Mouse (Mus musculus) hindbrain, embryonic 12.5 days (tissue): ENCODE measurements around the gene Meis1. TPM values are rescaled to one million over a fixed set of nuclear protein-coding genes. Genes with fewer than 3 reads are reported as not detected.
A peak's percentile ranks its signal among the peaks of the same experiment; 100 is the strongest.

Source experiments
- ATAC-seq: fragments of 200-750 bp; cut with Nextera tagmentation; 2 replicates; pipeline ENCODE4 v1.8.0; 2017; ENCODE audit warnings: moderate TSS enrichment; ENCODE audit not compliant: low FRiP score
- H3K27ac ChIP-seq: fragments of 300-500 bp; sonication (generic); 2 replicates; pipeline ENCODE4 v1.5.1; 2016; ENCODE audit warnings: mild to moderate bottlenecking
- H3K27me3 ChIP-seq: fragments of 300-500 bp; sonication (generic); 2 replicates; pipeline ENCODE4 v1.6.1; 2016; ENCODE audit warnings: mild to moderate bottlenecking
- H3K36me3 ChIP-seq: fragments of 300-500 bp; sonication (generic); 2 replicates; pipeline ENCODE4 v1.6.1; 2016; ENCODE audit warnings: mild to moderate bottlenecking
- H3K4me1 ChIP-seq: fragments of 300-500 bp; sonication (generic); 2 replicates; pipeline ENCODE4 v1.6.1; 2016
- H3K4me2 ChIP-seq: fragments of 300-500 bp; sonication (generic); replicated peaks from 2 replicates; pipeline ENCODE4 v1.6.1; 2016; ENCODE audit warnings: mild to moderate bottlenecking
- H3K4me3 ChIP-seq: fragments of 300-500 bp; sonication (generic); 2 replicates; pipeline ENCODE4 v1.5.1; 2016; ENCODE audit warnings: mild to moderate bottlenecking
- H3K9ac ChIP-seq: fragments of 300-500 bp; sonication (generic); 2 replicates; pipeline ENCODE4 v1.6.1; 2016; ENCODE audit warnings: mild to moderate bottlenecking, moderate library complexity
- H3K9me3 ChIP-seq: fragments of 300-500 bp; sonication (generic); replicated peaks from 2 replicates; pipeline ENCODE4 v1.6.1; 2016; ENCODE audit warnings: mild to moderate bottlenecking
- WGBS: fragments of 180-500 bp; shearing (Covaris S2); methylation state at CpG from one replicate; pipeline ENCODE4 v1.1.7; 2016; 5-methylcytosine and 5-hydroxymethylcytosine counted together
- polyA plus RNA-seq: library from polyadenylated mRNA; unstranded; fragments of >200 nt; fragmentation: Nextera tagmentation; extraction: Ambion mirVana; gene quantifications from 2 replicates; pipeline ENCODE4 v1.2.1, GENCODE M21; 2016

Meis1 gene
- polyA plus RNA-seq, 1 experiment from 2014 or later = 173 TPM

DNA sequence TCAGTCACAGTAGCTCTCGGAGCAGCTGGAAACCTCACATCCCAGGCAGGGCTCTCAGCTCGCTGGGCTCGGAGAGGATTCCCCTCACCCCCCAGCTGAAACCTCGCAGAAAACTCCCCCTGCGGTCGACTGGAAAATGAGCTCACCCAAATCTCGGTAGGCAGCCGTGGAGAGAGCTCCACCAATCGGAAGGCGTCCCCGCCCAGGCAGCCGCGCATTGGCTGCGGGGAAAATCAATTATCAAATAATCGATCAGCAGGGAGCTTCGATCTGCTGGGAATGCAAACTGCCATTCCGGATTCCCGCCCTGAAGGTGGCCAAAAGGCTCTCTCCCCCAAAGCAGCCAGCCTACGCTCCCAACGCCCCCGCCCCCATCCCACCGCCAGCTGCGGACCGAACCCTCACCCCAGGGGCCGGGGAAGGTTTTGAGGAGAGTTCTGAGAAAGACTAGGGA lies 1.6 kb upstream of the Meis1 start:
- Histone ChIP-seq H3K4me1 (peaks cover 17% of the 10 kb centered on the region), H3K36me3 (no peaks in the 10 kb centered on the region), H3K27ac (peak overlapping the region; percentile 100), H3K4me3 (peak overlapping the region; percentile 76), H3K4me2 (peak overlapping the region; percentile 85), H3K9ac (peak overlapping the region; percentile 99), H3K9me3 (no peaks in the 10 kb centered on the region), H3K27me3 (no peaks in the 10 kb centered on the region)
- peak; percentile 86 for ATAC-seq
- under 1% methylated on average over 25 of the region's 25 CpGs for WGBS

DNA sequence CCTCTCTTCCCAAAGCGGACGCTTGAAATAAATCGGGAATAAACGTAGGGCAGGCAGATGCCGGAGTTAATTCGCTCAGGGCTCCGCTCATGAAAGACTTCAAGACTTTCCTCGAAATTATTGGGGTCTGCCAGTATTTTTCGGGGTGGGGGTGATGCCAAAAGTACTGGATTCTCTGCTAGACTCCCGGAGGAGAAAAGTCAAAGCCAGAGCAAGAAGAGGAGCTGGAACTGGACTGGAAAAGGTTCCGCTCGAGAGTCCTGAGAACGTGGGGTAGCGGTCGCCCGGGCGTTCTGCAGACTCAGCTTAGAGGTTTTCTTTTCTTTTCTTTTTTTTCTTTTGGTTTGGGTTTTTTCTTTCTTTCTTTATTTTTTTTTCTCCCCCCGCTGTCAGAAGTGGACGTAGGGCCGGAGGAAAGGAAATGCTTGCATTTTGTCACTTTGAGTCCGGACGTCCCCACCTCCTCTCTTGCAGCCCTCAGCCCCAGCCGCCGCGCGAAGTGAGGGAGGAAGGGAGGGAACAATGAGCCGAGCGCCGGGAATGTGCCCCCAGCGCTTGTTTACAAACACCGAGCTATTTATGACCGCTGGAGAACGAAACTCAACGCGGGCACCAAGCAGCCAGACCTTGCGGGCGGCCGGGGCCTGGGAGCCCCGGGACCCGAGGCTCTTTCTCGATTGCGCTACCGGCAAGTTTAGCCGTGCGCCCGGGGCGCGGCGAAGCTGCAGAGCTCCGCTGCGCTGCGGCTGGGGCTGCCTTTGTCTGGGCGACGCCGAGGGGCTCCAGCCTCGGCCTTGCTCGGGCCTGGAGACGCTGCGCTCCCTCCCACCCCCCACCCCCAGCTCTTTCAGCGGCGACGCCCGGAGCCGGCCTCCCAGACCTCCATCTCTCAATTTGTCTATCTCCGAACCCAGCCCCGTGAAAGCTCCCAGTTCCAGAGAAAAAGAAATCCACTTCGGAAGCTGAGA lies 703 bp upstream of the Meis1 start:
- peak; percentile 32 for ATAC-seq
- peak overlapping the region; percentile 76 for H3K4me3 ChIP-seq
- no peaks in the 10 kb centered on the region for H3K27me3 ChIP-seq
- H3K4me1 ChIP-seq = peaks cover 17% of the 10 kb centered on the region
- no peaks in the 10 kb centered on the region for H3K9me3 ChIP-seq
- peak overlapping the region; percentile 99 for H3K9ac ChIP-seq
- H3K36me3 ChIP-seq = no peaks in the 10 kb centered on the region
- peak overlapping the region; percentile 85 for H3K4me2 ChIP-seq
- H3K27ac ChIP-seq = peak overlapping the region; percentile 100
- WGBS = under 1% methylated on average over 65 of the region's 67 CpGs

DNA sequence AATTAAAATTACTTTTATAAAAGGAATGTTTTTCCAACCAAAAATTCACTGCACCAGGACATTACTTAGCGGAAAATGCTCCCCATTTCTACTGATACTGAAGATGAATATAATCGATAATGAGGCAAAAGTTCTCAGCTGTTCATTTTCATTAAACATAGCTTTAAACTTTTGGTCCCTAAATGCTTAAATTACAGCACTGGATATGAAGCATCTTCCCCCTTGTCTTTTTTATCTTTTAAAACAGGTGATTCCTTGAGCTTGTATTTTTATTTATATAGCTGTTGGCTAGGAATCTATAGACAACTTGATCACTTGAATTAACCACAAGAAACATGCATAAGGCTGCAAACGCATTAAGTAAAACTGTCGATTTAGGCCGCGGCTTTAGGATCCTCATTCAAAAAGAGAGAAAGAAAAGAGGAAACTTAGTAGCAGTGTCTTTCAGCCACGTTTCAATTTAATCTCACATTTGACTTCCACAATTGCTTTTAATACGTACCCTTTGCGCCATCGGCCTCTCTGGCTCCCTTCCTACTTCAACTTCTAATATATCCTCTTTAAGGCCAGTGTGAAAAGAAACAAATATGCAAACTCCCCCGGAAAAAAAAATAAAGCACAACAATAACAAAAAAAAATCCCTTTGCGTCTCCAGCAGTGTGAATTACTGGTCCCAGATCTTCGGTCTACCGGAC lies 919 bp downstream of the Meis1 start:
- no peak for ATAC-seq
- H3K4me3 ChIP-seq = peak overlapping the region; percentile 76
- peaks cover 29% of the 10 kb centered on the region for H3K4me1 ChIP-seq
- WGBS = under 1% methylated on average over 14 of the region's 14 CpGs
- peak overlapping the region; percentile 100 for H3K27ac ChIP-seq
- peak overlapping the region; percentile 99 for H3K9ac ChIP-seq
- H3K27me3 ChIP-seq = no peaks in the 10 kb centered on the region
- H3K4me2 ChIP-seq = peak overlapping the region; percentile 85
- no peaks in the 10 kb centered on the region for H3K36me3 ChIP-seq
- no peaks in the 10 kb centered on the region for H3K9me3 ChIP-seq

DNA sequence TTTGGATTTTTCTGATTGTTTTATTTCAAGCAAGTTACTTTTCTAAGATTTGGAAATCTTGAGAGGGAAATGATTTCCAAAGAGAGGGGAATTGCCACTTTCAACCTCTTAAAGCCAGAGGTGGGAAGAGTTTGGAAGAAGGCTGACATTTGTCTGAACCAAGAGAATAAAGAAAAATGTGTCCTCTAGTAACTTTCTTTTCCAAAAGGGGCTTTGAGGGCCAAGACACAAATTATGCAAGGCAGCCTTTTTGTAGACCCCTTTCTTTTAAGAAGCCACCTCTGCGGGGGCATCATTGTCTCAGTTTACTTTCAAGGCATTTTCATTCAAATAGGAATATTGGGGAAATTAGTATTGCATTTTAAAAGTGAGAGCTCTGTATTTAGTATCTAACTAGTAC lies 1.5 kb downstream of the Meis1 start:
- Histone ChIP-seq H3K27me3 (no peaks in the 10 kb centered on the region), H3K4me2 (peak overlapping the region; percentile 85), H3K4me3 (peak overlapping the region; percentile 76), H3K4me1 (peaks cover 31% of the 10 kb centered on the region), H3K36me3 (no peaks in the 10 kb centered on the region), H3K9me3 (no peaks in the 10 kb centered on the region), H3K27ac (peak overlapping the region; percentile 100), H3K9ac (peak overlapping the region; percentile 99)
- WGBS = 4% methylated on average over 1 of the region's 1 CpGs
- ATAC-seq = no peak

- Histone ChIP-seq H3K4me1 (peaks cover 33% of the 10 kb centered on the region), H3K27me3 (no peaks in the 10 kb centered on the region)
Measured at GRCm38 (mm10) chr11:19016481-19017220, 2.1 kb downstream of the Meis1 start.

DNA sequence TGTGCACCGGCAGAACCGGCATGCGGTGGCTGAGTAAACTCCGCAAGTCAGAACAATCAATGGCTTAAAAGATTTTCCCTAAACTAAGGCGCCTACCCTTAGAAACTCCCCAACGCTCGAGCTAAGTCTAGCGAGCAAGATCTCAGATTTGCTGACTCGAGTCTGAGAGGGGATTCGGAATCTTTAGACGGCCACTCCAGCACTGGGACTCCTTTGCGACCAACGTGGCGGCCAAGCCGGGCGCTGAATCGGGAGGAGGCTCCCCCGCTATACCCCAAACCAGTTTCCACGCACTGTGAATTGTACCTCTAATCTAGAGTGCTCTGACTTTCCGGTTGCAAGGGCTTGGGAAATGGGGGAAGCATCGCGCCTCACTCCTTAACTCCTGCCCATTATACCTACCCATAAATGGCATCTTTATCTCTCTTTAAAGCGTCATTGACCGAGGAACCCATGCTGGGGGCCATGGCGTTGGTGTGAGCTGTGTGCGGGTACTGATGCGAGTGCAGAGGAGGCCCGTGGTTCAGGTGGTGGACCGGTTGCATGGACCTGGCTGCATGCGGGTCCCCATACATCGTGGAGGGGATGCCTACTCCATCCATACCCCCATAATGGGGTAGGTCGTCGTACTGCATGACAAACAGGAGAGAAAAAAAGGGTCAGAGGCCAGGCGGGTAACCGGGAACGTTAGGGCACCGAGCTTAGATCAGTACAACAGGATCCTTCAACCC lies 2.9 kb downstream of the Meis1 start:
- H3K27ac ChIP-seq = peak overlapping the region; percentile 100
- peak overlapping the region; percentile 99 for H3K9ac ChIP-seq
- no peaks in the 10 kb centered on the region for H3K9me3 ChIP-seq
- under 1% methylated on average over 37 of the region's 37 CpGs for WGBS
- H3K27me3 ChIP-seq = no peaks in the 10 kb centered on the region
- peak overlapping the region; percentile 85 for H3K4me2 ChIP-seq
- peaks cover 30% of the 10 kb centered on the region for H3K4me1 ChIP-seq
- ATAC-seq = no peak
- peak overlapping the region; percentile 76 for H3K4me3 ChIP-seq
- no peaks in the 10 kb centered on the region for H3K36me3 ChIP-seq

More at GRCm38 (mm10) chr11:19016481-19017220, 2.1 kb downstream of the Meis1 start:
- Histone ChIP-seq H3K4me2 (peak overlapping the region; percentile 85), H3K9ac (peak overlapping the region; percentile 99), H3K27ac (peak overlapping the region; percentile 100), H3K36me3 (no peaks in the 10 kb centered on the region), H3K9me3 (no peaks in the 10 kb centered on the region), H3K4me3 (peak overlapping the region; percentile 76)
- ATAC-seq = no peak
- WGBS = under 1% methylated on average over 10 of the region's 10 CpGs

DNA sequence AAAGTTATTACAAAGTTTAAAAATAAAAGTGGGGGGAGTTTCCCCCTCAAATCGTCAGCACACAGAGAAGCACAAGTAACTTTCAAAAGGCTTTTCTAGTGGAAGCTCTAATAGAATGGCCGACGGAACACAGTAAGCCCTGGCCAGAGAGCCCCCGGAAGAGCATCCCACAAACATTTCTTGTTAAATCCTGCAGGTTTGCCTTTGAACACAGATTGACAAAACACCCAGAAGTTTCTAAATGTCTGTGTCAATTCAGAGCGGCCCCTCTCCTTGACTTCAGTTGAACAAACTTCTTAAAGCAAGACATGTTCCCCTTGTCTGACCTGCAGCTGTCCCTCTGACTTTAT lies 3.4 kb downstream of the Meis1 start:
- peak overlapping the region; percentile 76 for H3K4me3 ChIP-seq
- H3K4me1 ChIP-seq = peaks cover 33% of the 10 kb centered on the region
- no peaks in the 10 kb centered on the region for H3K9me3 ChIP-seq
- peak overlapping the region; percentile 85 for H3K4me2 ChIP-seq
- no peak for ATAC-seq
- 1% methylated on average over 5 of the region's 5 CpGs for WGBS
- H3K27me3 ChIP-seq = no peaks in the 10 kb centered on the region
- no peaks in the 10 kb centered on the region for H3K36me3 ChIP-seq
- peak overlapping the region; percentile 99 for H3K9ac ChIP-seq
- H3K27ac ChIP-seq = peak overlapping the region; percentile 100

DNA sequence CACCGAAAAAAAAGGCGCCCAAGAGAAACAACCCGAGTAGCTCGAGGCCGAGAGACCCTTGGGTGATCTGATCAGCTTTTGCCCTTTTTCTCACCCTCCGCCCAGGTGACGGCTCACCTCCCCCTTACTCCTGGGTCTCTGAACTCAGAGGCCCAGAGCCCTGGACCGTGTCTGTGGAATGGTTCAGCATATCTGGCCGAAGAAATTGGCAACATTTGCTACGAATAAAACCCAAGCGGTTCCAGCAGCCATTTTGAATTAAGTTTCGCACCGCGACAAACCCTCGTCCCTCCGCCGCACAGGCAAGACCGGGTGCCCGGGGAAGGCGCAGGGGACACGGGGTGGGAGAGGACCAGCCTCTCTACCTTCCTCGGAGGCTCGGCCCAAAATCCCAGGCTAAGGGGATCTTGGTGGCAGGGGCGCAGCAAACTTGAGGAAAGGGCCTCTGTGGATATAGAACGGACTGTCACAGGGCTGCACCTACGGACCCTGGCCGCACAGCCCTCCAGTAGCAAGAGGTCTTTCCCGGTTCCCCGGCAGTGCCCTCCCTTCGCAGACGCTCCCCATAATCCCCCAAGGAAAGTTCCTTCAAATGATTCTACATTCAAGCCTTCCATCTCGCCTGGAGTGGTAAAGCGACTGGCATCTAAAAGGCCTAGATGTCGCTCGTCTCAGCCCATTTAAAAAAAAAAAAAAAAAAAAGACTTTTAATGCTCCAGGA lies 4.2 kb downstream of the Meis1 start:
- H3K4me2 ChIP-seq = peak overlapping the region; percentile 85
- no peaks in the 10 kb centered on the region for H3K27me3 ChIP-seq
- H3K9me3 ChIP-seq = no peaks in the 10 kb centered on the region
- 2% methylated on average over 35 of the region's 35 CpGs for WGBS
- no peaks in the 10 kb centered on the region for H3K36me3 ChIP-seq
- peak overlapping the region; percentile 76 for H3K4me3 ChIP-seq
- peak overlapping the region; percentile 100 for H3K27ac ChIP-seq
- H3K9ac ChIP-seq = peak overlapping the region; percentile 99
- no peak for ATAC-seq
- peaks cover 39% of the 10 kb centered on the region for H3K4me1 ChIP-seq

DNA sequence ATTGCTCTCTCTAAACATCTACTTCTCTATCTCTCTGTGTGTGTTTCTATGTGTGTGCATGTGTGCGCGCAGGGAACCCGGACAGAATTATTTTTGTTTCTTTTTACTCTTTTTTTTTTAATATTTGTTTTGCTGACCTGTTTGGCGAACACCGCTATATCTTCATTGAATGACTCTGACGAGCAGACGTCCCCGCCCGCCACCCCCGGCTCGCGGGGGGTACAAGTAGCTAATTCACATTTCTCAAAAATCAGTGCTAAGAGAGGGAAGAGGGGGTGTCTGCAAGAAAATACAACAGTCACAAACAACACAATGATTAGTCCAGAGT lies 4.7 kb downstream of the Meis1 start:
- Histone ChIP-seq H3K4me2 (peak overlapping the region; percentile 85), H3K4me3 (peak overlapping the region; percentile 76), H3K4me1 (peaks cover 39% of the 10 kb centered on the region), H3K9ac (peak overlapping the region; percentile 99), H3K9me3 (no peaks in the 10 kb centered on the region), H3K27ac (peak overlapping the region; percentile 100), H3K36me3 (no peaks in the 10 kb centered on the region), H3K27me3 (no peaks in the 10 kb centered on the region)
- no peak for ATAC-seq
- 5% methylated on average over 12 of the region's 12 CpGs for WGBS

DNA sequence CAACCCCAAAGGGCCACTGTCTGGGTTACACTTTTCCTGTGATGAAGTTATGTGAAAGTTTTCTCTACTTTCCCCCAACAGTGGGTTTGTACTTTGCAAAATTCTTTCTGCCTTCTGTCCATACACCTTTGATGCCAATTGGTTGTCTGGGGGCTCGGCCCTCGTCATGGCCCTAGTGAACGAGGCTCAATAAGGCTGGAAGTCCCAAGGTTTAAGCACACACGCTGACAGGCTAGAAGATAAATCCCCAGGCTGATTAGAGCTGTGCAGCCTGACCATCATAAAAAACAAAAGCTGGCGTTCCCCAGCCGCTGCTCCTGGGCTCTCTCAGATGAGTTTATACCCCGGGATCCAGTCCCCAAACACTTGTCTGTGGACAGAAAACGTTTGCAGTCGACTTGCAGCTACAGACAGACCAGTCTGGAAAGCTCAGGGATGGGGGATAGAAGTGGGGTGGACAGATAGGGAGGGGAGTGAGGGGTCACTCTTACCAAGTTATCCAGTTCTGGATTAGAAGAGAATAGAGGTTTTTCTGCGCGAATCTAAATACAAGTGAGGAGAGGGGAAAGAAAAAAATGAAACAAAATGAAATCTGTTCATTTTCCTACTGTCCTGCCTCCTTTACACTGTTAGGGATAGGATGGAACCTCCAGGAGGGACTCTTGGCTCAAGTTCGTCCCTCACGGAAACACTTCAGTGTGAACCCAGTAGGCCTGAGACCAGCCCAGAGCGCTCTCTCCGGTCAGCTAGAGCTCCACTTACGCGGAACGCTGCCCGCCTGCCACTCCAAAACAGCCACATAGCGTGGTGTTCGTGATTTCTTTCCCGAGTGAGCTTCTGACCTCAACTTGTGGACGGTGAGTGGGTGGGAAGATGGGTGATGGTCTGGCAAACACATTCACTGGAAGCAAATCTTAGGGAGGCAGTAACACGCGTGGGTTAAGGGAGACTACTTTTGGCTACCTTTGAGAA lies 5.4 kb downstream of the Meis1 start:
- H3K9ac ChIP-seq = peak overlapping the region; percentile 99
- no peaks in the 10 kb centered on the region for H3K36me3 ChIP-seq
- peak overlapping the region; percentile 76 for H3K4me3 ChIP-seq
- peak overlapping the region; percentile 100 for H3K27ac ChIP-seq
- 6% methylated on average over 25 of the region's 25 CpGs for WGBS
- no peaks in the 10 kb centered on the region for H3K27me3 ChIP-seq
- H3K4me1 ChIP-seq = peaks cover 46% of the 10 kb centered on the region
- peak overlapping the region; percentile 85 for H3K4me2 ChIP-seq
- no peak for ATAC-seq
- H3K9me3 ChIP-seq = no peaks in the 10 kb centered on the region
